Mouse (Mus musculus) liver, adult (tissue): ENCODE data around the gene Rnf227.

Source experiments
- GATA4 ChIP-seq: IDR thresholded peaks from 2 replicates; pipeline ENCODE4 v1.6.1; 2014; ENCODE audit warnings: mild to moderate bottlenecking, low read length; ENCODE audit not compliant: insufficient replicate concordance

Rnf227 gene

DNA sequence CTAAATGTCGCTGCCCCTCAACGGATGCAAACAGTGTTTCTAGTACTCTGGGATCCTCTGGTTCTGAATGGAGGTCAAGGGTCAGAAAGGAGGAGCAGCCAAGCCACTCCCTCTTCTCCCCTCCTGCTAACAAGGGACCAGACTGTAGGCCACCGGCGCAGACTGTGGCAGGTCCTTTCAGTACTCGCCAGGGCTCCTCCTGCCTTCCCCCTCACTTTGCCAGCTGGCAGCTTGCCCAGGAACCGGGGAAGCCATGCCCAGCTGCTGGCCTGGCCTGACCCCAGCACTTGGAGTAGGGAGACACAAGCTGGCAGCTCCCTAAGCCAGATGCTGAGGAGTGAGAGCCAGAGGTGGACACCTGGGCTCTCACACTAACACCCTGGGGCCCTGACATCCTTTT, 24.6 kb downstream of the Rnf227 start:
- TF ChIP-seq GATA4: no peak

DNA sequence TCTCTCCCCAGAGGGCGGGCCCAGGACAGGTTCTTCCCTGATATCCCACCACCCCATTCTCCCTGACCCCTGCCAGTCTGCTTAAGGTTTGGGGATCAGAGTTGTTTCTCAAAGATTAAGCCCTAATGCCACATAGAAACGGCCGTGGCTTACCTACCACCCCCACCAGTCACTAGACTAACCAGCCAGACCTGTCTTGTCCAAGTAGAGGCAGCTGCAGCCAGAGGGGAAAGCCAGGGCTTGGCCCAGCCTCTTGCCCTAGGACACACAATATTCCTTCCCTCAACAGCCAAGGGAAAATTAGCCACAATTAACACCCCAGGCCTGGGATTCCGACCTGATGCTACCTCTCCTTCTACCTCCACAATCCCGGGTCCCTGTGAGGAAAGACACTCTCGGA, 25.5 kb downstream of the Rnf227 start:
- no peak for TF ChIP-seq GATA4

DNA sequence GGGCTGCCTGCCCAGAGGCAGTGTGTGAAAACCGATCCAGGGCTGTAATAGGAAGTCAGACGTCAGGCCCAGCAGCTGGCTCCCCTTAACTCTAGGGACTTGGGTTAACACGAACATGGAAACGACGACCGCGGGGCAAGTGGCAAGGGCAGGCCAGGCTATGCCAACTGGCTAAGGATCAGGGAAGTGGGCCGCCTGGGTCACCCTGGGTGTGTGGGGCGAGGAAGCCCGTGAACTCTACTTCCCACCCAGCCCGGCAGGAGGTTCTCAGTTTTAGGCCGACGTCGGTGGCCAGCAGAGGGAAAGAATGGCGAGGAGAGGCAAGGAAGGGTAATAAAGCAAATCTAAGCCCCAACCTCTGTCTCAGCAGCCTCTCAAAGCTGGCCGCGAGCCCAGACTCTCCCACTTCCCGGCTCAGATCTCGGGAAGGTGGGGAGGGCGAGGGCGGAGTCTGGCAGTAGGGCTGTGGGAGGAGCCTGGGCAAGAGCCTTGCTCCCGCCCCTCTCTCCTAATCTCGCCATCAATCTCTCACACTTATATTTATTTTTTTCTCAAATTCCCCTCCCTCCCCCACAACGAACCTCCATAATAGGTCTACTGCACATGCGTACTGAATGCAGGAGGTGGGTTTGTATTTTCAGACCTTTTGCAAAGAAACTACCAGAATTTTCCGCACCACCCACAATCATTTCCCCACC, 26.0 kb downstream of the Rnf227 start:
- TF ChIP-seq GATA4: peak; percentile 93

DNA sequence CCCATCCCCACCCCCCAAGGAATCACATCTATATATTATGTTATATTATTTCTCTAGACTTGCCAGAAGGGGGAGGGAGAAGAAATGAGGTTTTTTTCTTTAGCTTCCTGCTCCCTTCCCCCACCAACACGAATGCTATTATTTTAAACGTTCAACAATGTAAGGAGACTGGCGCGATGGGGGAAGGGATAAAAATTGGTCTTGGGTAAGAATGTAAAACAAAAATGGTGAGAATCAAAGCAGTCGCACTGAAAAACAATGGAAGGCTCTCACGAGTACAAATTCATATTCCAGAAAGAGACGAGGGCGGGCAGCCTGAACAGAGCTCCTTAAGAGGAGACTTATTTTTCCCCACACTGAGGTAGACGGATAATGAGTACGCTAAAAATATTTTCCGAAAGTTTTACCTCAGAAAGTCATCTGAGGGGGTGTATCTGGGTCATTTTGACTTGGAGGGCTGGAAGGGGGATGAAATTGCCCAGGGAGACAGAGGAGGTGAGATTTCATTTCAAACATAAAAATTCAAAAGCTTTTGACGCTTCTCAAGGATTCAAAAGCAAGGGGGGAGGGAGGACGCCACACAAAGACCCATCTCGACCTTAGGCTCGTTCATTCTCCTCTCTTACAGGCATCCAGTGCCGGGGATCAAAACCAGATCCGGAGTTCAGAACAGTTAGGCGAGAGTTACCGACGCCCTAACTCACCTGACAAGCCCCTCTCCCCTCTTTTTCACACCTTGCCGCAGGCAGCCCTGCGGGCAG, 26.8 kb downstream of the Rnf227 start:
- no peak for TF ChIP-seq GATA4

DNA sequence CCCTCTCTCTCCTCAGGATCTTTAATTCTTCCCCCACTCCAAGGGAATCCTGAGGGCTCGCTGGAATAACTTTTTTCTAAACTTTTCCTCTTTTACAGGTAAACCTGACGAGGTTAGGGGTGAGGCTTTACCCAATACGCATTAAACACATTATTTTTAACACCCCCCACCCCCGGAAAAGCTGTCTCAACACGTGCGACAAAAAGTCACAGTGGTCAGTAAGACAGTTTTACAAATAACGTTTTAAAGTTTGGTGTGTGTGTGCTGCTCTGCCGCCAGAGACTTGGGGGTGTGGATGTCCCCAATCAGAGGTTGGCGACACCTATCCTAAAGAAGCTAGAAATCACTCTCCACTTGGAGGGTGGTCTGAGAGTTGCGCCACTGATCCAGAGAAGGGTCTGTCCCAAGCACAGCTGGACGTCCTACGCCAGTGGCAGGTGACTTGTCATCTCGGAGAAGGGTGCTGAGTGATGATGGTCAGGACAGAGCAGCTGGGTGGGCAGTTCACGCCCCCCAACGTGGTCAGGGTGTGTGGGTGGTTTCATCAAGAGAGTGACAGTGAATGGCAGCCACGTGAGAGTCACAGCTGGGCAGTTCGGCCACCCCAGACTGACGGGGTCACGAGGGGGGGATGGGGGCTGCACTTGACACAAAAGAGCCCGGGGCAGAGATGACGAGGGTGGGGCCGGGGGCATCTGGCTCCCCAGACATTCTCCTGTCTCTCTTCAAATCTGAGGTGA, 27.5 kb downstream of the Rnf227 start:
- no peak for TF ChIP-seq GATA4

DNA sequence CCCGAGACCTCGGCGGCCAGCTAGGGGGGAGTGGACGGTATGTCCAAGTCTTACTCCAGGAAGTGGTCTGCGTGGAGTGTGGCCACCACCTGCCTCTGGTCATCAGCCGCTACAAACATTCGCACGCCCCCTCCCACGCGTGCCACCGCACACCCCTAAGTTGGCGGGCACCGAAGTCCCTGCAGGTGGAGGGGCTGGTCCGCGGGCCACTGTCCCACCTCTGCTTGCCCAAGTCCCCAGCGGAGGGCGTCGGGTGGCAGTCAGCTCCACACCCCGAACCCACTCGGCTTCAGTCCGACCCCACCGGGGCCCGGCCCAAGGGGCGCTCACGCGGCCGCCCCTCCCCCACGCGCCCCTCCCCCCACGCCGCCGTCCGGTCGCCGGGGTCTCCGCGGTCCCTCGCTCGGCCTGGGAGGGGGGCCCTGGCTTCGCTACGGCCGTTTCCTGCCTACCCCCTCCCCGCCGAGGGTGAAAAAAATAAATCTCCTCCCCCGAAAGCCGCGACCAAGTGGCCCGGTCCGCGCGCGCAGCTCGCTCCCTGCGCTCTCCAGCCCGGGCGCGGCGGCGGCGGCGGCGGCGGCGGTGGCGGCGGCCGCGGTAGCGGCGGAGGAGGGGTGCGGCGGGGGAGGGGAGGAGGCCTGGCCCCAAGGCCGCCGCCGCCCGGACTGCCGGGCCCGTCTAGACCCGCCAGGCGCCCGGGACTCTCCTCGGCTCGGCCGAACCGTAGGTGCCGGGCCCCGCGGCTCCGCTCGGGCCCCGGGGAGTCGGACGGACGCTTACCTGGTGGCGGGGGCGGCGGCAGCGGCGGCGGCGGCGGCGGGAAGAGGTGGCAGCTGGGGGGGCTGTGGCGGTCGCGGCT, 28.3 kb downstream of the Rnf227 start:
- no peak for TF ChIP-seq GATA4

DNA sequence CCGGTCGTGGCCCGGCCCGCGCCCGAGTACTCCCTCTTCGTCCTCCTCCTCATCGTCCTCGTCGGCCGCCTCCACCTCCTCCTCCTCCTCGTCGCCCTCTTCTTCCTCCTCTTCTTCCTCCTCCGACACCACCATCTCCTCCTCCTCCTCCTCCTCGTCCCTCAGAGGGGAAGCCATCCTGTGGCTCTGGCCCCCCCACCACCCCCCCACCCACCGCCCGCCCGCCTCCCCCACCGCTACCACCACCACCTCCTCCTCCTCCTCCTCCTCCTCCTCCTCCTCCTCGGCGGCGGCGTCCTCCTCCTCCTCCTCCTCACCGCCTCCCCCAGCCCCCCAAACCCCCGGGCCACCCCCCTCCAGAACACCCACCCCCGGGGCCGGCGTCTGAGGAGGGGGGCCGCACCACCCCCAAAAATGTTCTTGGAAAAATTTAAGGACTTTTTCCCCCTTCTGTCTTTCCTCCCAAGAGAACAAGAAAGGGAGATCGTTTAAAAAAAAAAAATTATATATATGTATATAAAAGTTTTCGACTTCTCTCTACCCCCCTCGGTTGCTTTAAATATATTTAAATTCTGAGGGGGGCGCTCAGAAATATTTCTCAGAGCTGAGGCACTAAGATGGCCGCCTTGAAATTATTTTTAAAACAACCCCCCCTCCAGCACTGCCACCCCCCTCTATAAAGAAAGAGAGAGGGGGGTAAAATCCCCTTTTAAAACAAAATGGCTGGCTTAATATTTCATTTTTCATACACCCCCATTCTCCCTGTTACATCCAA, 29.1 kb downstream of the Rnf227 start, which contains the start of gene Chd3:
Chd3 (minus strand) TSS at position 192 of the 775 bp plus-strand sequence.
- no peak for TF ChIP-seq GATA4

DNA sequence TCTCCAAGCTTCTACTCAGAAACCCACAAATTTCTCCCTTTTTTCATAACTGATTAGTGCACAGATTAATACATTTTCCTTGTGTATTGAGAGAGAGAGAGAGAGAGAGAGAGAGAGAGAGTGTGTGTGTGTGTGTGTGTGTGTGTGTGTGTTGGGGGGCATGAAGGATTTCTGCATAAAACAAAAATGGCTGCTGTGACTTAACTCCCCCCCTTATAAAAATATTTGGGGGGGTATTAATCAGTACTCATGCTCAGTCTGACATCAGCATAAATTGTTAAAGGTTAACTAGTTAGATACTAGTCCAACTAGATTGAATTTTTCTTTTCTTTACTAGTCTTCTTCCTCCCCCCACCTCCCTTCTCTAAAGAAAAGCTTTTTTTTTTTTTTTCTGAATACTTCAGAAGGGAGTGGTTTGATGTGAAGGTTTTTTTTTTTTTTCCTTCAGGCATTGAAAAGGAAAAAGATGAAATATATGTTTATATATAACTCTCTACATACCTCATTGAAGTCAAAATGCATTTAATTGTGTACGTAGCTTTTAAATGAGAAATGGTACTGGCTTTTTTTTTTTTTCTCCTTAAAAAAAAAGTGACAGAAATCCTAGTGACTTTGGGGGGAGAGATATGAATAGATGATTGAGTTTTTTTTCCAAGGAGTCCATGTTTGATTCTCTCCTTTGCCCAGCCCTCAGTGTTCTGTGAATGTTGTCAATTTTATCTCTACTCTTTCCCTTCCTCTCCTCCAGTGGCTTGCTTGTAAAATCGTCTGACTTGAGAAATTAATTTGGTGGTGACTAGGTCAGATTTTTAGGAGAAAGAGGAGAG, 29.9 kb downstream of the Rnf227 start:
- no peak for TF ChIP-seq GATA4

DNA sequence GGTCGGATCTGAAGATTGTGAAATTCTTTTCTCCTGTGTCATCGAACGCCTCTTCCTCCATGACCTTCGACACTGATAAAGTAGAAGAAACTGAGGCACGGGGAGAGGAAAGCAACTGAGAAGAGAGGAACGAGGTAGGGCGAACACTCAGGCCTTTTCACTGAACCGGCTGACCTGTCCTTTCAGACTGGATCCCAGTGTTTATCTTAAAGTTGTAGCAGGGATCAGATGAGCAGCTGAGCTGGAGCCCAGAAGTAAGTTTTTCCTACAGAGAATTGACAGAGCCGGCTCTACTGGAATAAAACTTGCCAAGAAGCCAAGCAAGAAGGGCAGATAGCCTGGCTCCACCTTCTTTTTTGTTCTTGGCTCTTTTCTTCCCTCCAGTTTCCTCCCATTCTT, 30.6 kb downstream of the Rnf227 start:
- TF ChIP-seq GATA4: no peak

DNA sequence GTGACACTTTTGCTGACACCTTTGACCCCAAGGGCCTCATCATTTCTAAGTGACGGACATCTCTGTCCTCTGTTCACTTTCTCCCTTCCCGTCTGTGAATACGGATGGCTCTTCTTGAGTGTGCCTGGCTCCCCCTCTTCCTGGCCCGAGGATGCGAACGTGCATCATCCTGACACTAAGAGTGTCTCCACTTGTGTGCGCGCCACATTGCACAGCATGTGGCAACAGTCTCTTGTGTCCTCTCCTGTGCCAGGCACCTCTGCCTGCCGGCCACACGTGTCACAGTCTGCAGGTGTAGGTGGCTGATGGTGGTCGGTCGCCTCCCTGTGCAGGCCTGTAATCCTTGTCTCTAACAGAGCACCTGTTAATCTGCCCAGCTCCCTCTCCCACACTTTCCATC, 31.3 kb downstream of the Rnf227 start:
- TF ChIP-seq GATA4: no peak

DNA sequence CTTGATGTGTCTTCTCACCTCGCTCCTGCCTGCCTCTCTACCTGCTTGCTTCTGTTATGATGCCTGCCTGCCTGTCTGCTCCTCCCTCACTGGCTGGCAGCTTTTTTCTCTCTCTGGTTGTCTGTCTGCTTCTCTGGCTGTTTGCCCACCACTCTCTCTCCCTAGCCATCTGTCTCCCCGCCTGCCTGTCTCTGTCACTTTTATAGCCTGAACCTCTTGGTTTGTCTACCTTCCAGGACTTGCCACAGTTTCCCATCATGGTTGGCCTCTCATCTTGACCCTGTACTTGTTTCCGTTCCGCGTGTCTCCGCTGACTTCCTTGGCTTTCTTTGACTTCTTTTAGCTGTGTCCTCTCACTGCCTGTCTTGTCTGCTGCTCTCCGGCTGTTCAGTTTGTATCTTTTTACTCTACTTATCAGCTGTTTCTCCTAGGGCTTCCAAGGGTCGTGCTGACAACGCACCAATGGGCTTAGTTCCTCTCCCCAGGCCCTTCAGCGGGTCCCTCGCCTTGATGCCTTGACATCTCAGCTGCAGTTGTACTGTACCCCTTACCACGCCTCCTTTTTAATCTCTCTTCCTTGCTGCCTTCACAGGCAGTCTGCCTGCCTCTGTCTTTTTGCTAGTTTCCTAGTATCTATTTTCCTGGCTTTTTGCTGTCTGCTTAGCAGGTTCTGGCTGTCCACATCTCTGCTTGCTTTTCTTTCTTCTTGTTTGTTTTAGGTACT, 32.0 kb downstream of the Rnf227 start:
- TF ChIP-seq GATA4: no peak

DNA sequence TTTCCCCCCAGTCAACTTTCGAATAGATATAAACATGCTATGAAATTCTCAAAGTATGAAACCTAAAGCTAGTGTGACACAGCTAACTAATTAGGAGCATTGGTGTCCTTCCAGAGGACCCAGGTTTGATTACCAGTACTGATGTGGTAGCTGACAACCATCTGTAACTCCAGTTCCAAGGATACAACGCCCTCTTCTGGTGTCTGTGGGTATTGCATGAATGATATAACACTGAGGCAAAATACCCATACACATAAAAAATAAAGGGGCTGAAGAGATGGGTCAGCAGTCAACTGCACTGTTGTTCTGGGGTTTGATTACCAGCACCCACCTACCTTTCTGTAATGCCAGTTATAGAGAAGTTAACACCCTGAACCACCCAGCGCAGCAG, 32.5 kb downstream of the Rnf227 start:
- TF ChIP-seq GATA4: no peak

DNA sequence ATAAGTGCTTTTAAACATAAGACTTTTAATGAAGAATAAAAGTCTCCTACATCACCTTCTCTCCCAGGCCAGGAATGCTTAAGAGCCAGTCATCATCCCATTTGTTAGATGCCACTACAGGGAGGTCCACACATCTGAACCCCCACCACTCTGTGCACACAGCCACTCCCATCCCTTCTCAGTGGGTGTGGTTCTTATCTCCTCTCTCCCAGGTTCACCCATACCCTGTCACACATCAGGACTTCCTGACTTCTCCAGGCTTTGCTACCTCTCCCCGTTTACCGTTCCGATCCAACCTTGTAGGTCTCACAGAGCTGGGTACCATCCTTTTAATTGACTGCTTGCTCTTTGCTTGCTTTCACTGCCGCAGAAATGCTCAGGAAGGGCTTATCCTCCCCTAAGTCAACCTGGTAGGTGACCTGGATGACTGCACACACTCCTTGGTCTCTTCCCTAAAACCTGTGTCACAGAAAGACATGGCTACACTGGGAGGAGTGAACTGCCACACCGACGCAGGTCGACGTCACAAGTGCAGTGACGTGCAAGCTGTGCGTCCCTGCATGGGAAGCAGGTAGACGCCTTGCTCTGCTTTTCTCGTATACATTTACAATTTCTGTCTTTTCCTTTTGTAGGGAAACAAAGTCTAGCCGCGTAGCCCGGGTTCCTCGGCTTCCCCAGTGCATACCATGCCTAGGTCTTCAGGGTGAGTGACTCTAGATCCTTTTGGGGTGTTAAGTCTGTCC, 33.1 kb downstream of the Rnf227 start:
- no peak for TF ChIP-seq GATA4
